Mouse (Mus musculus) olfactory bulb, adult 2 months (tissue): ENCODE data around the gene Olfr872. TPM values are rescaled to one million over a fixed set of nuclear protein-coding genes. Genes with fewer than 3 reads are reported as not detected.
"Not testable (repeated sequence)": the region's sequence is repeated elsewhere in the genome, so short reads cannot be mapped to it uniquely, and the experiment has no call there.

Experiments
- H3K27ac ChIP-seq: fragments of 200-500 bp; 2 replicates; pipeline ENCODE4 v1.5.1; 2012; ENCODE audit warnings: low read depth, low read length; ENCODE audit not compliant: insufficient read depth
- H3K4me1 ChIP-seq: fragments of 200-500 bp; 2 replicates; pipeline ENCODE4 v1.6.1; 2012; ENCODE audit warnings: low read length; ENCODE audit not compliant: control insufficient read depth, insufficient read depth
- H3K4me3 ChIP-seq: fragments of 200-500 bp; 2 replicates; pipeline ENCODE4 v1.5.1; 2012; ENCODE audit warnings: mild to moderate bottlenecking, low read depth, low read length, moderate library complexity; ENCODE audit not compliant: insufficient read depth
- CTCF ChIP-seq: fragments of 200-500 bp; IDR thresholded peaks from 2 replicates; pipeline ENCODE4 v1.5.1; 2012; ENCODE audit warnings: low read depth, mild to moderate bottlenecking, low read length, moderate library complexity; ENCODE audit not compliant: insufficient read depth
- POLR2A ChIP-seq: fragments of 200-500 bp; IDR thresholded peaks from 2 replicates; pipeline ENCODE4 v1.6.1; 2012; ENCODE audit warnings: mild to moderate bottlenecking, low read depth, low read length, moderate library complexity; ENCODE audit not compliant: insufficient read depth
- WGBS: fragments of 180-500 bp; shearing (Covaris S2); methylation state at CpG from one replicate; pipeline ENCODE4 v1.1.7; 2018; 5-methylcytosine and 5-hydroxymethylcytosine counted together
- polyA plus RNA-seq: library from polyadenylated mRNA; stranded (reverse); fragments of >200 nt; gene quantifications from 2 replicates; pipeline ENCODE4 v1.2.4, GENCODE M21; 2012; ENCODE audit warnings: low replicate concordance; ENCODE audit not compliant: missing spikeins, insufficient read depth, insufficient read length

The Olfr872 gene
- polyA plus RNA-seq, result not detected in 2 replicates

DNA sequence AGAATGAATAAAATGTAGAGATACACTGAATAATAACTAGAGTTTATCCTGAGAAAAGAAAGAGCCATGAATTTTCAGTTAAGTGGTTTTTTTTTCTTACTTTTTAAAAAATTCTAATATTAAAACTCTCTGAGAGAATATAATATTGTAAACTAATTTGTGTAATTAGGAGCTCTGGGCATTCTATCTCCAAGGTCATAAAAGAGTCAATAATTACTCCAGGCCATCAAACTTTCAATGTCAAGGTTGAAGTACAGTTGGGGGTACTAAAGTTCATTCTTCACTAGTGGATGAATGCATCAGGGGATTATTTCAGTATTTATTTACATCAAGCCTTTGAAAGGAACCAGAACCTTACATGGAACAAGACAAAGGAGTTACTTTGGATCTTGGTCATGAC lies at the start of gene Olfr872:
Gene Olfr872, plus strand, starts transcription at position 301 of the 400 bp plus-strand sequence.
- TF ChIP-seq CTCF, result no peak
- TF ChIP-seq POLR2A, result no peak
- Histone ChIP-seq H3K4me3 (no peak within 1 kb of the TSS), H3K4me1 (no peaks in the 10 kb centered on the region), H3K27ac (no peak within 1 kb of the TSS)

DNA sequence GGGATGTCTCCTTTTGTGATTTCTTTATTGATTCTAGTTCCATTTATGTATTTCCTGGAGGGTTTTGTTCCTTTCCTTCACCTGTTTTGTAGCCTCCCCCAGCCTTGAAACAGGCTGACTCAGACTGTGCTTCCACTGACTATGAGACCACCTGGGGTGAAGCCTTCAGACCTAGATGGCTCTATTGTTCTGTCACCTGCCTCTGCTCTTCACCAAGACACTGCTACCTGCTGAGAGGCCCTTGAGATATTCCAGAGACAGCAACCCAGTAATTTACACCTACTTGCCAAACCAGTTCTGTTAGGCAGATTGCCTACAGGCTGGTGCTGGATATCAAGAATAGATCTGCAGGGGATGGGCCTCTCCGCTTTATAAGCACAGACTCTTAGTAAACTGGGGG lies 34.8 kb upstream of the Olfr872 start:
- TF ChIP-seq CTCF, result no peak
- no peak for TF ChIP-seq POLR2A
- 79% methylated on average over 1 of the region's 1 CpGs for WGBS
- Histone ChIP-seq H3K4me3 (no peak overlapping the region), H3K4me1 (no peaks in the 10 kb centered on the region), H3K27ac (no peak overlapping the region)

DNA sequence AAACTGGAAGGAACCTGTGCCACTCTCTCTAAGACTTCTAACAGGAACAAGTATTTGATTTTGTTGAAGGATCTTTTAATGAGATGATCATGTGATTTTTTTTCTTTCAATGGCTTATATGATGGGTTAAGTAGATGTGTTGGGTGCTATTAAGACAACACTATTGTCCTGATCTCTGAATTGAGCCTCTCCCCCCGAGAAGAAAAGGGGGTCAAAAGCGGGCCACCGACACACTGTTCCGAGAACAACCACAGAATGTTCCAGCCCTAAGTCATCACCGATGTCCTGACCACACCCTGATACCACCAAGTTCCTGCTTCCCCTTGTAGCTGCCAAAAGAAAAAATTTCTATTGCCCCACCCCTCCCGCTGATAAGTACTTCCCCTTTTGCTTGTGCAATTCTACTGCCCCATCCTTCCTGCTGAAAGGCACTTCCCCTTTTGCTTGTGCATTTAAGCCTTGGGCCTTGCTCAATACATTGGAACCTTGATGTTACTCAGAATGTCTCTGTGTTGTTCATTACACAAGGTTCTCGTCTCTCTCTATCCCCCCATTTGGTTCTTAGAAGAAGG lies 33.4 kb upstream of the Olfr872 start:
- H3K4me3 ChIP-seq, H3K4me1 ChIP-seq, H3K27ac ChIP-seq: not testable (repeated sequence)
- 86% methylated on average over 7 of the region's 7 CpGs for WGBS

DNA sequence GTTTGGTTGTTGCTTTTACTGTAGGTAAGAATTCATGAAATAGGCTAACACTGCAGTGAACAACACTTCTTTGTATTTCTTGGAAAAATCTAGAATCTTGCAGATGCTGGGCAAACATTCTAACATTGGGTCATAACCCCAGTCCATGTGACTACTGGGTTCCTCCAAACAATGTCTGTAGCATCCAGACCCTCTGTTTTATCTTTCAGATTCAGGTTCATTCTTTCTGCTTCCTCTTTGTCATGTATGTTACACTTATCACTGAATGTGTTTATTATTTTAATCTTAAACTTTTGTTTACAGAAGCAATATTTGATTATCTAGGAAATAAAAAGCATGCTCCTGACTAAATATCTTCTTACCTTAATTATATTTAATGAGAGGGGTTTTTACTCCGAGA lies 26.1 kb upstream of the Olfr872 start:
- Histone ChIP-seq H3K4me1 (no peaks in the 10 kb centered on the region), H3K4me3 (no peak overlapping the region), H3K27ac (no peak overlapping the region)
- WGBS, result 34% methylated on average over 1 of the region's 1 CpGs
- TF ChIP-seq POLR2A, result no peak
- TF ChIP-seq CTCF, result no peak

DNA sequence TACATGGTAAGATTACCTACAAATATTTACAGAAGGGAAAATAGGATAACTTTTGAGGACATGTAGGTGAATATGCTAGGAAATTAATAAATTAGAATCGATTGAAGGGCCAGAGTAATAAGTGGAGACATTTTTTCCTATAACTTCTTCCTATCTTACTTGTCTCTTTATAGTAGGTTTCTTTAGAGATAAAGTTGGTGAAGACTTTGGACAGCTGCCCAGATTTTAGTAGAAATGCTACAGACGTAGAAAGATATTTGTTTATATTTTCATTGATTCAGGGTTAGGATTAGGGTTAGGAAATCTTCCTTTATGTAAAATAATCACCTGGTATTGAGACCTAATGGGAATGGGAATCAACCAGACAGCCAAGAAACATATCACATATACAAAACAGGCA lies 25.4 kb upstream of the Olfr872 start:
- H3K4me1 ChIP-seq, result no peaks in the 10 kb centered on the region
- no peak overlapping the region for H3K4me3 ChIP-seq
- WGBS, result 78% methylated on average over 2 of the region's 2 CpGs
- H3K27ac ChIP-seq, result no peak overlapping the region
- TF ChIP-seq CTCF, result no peak
- no peak for TF ChIP-seq POLR2A

DNA sequence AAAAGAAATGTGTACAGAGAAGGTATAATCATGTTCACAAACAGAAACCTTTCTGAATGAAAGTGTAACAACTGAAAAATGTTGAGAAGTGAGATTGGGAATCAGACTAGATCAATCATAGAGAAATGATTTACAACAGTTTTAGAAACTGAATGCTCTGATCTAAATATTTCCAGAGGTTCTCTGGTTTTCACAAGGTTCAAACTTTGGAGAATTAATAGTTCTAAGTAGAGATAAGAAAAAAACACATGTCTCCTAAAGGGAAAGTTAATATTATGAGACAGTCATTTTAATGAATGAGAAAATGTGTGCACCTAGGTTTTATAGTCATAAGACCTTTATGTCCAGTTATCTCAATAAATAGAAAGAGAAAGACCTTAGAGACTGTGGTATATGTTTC lies 25.0 kb upstream of the Olfr872 start, which contains the start of gene Olfr871:
Gene Olfr871, plus strand, starts transcription at position 301 of the 400 bp plus-strand sequence.
- H3K4me1 ChIP-seq, result no peaks in the 10 kb centered on the region
- no peak within 1 kb of the TSS for H3K27ac ChIP-seq
- TF ChIP-seq POLR2A (no peak), CTCF (no peak)
- no peak within 1 kb of the TSS for H3K4me3 ChIP-seq

DNA sequence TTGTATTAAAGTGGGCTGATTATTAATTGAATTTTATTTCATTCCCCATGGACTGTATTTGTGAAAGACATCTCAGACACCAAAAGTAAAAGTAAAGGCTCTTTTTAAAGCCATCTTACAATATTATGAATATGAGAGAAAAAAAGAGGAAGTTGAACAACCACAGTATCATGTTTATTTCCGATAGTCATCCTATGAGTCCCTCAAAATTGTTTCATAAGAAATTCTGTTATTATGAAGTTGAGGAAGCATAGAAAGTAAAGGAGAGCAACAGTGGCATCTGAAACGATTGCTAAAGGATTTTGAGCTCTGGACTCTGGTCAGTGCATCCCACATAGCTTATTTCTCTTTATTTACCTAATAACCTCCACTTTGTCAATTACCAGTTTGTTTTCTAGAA lies 459 bp downstream of the Olfr872 start:
- H3K4me3 ChIP-seq, result no peak overlapping the region
- TF ChIP-seq CTCF (no peak), POLR2A (no peak)
- 69% methylated on average over 2 of the region's 2 CpGs for WGBS
- no peaks in the 10 kb centered on the region for H3K4me1 ChIP-seq
- H3K27ac ChIP-seq, result no peak overlapping the region

DNA sequence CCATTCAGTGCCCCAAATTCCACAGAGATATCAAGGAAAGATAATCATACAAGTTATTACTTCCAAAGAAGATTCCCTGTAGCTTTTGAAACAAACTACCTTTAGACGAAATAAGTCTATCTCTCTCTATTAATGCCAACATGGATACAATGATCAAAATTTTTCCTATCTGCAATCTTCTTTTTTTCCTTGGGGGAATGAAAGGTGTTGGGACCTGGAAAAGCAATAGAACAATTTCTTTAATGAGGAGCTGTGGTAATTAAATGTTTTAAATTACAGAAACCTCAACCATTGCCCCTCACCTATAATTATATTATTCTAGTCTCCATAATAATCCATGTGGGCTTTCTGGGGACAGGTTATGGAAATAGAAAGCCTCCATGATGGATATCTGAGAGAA lies 45.1 kb downstream of the Olfr872 start, which contains the start of gene Olfr39:
Gene Olfr39, plus strand, starts transcription at position 301 of the 400 bp plus-strand sequence.
- H3K4me3 ChIP-seq, result no peak within 1 kb of the TSS
- TF ChIP-seq POLR2A (no peak), CTCF (no peak)
- WGBS, result 89% methylated on average over 1 of the region's 1 CpGs
- no peaks in the 10 kb centered on the region for H3K4me1 ChIP-seq
- H3K27ac ChIP-seq, result no peak within 1 kb of the TSS

DNA sequence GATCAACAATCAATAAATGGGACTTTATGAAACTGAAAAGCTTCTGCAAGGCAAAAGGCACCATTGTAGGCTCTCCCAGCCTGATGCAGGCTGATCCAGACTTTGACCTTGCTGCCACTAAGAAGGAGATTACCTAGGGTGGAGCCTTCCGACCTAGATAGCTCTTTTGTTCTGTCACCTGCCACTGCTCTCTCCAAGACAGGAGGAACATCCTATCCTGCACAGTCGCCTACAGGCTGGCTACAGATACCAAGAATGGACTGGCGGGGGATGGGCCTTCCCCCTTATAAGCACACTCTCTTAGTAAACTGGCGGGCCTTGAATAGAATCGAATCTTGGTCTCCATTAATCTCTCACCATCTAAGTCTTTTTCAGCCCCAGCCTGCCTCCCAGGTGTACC lies 58.6 kb downstream of the Olfr872 start:
- WGBS, result 88% methylated on average over 5 of the region's 5 CpGs
- not testable (repeated sequence) for H3K27ac ChIP-seq, H3K4me3 ChIP-seq, H3K4me1 ChIP-seq

DNA sequence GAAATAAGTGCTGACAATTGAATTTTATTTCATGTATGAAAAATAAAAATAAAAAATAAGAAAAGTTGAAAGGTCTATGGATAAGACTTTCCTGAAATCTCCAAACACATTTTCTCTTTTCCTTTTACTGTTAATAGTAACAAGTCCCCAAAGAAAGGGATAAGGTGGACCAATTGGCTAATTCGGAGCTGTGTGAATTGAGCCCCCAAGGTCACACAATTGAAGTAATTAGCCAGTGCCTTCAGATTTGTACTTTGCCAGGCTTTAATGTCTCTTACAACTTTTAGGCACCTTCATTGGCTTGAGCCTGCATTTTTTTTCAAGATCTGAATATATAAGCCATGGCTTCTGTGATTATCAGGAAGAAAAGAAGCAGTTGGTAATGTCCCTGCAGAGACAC lies 61.3 kb downstream of the Olfr872 start, which contains the start of gene Olfr873:
Gene Olfr873, plus strand, starts transcription at position 301 of the 400 bp plus-strand sequence.
- Histone ChIP-seq H3K4me3 (no peak within 1 kb of the TSS), H3K27ac (no peak within 1 kb of the TSS), H3K4me1 (no peaks in the 10 kb centered on the region)
- TF ChIP-seq POLR2A, result no peak
- TF ChIP-seq CTCF, result no peak
- 86% methylated on average over 1 of the region's 1 CpGs for WGBS

Other genes with a start within 250 kb of the Olfr872 start
- not detected in 2 replicates for gene Olfr866, start 209.1 kb upstream of the Olfr872 start, polyA plus RNA-seq
- gene Olfr867, start 179.6 kb upstream of the Olfr872 start, polyA plus RNA-seq, result not detected in 2 replicates
- gene Olfr868, start 138.5 kb upstream of the Olfr872 start, polyA plus RNA-seq, result not detected in 2 replicates
- gene Olfr869, start 108.1 kb upstream of the Olfr872 start, polyA plus RNA-seq, result not detected in 2 replicates
- not detected in 2 replicates for gene Olfr870, start 63.1 kb upstream of the Olfr872 start, polyA plus RNA-seq
- gene Olfr871, start 24.9 kb upstream of the Olfr872 start, polyA plus RNA-seq, result not detected in 2 replicates
- not detected in 2 replicates for gene Olfr39, start 45.2 kb downstream of the Olfr872 start, polyA plus RNA-seq
- gene Olfr873, start 61.4 kb downstream of the Olfr872 start, polyA plus RNA-seq, result not detected in 2 replicates
- not detected in 2 replicates for gene Olfr18, start 99.0 kb downstream of the Olfr872 start, polyA plus RNA-seq
- gene Zfp560, start 148.1 kb downstream of the Olfr872 start, polyA plus RNA-seq, result not detected in 2 replicates
- not detected in 2 replicates for gene Zfp26, start 223.0 kb downstream of the Olfr872 start, polyA plus RNA-seq